Mouse (Mus musculus): Measurements from ENCODE around the gene Gltpd2. TPM values are rescaled to one million over a fixed set of nuclear protein-coding genes. Genes with fewer than 3 reads are reported as not detected.

Gltpd2 gene
- polyA plus RNA-seq, 1 experiment from 2014 or later: not detected

Other genes starting within 250 kb of the Gltpd2 start
- not detected in 2 replicates for gene Alox12e, start 196.6 kb upstream of the Gltpd2 start, polyA plus RNA-seq (2016; fragmentation: Nextera tagmentation; extraction: Ambion mirVana)
- 0.08 and 0.34 TPM in 2 replicates for gene Alox15, start 167.2 kb upstream of the Gltpd2 start, polyA plus RNA-seq (2016; fragmentation: Nextera tagmentation; extraction: Ambion mirVana)
- gene Pelp1, start 109.2 kb upstream of the Gltpd2 start, polyA plus RNA-seq (2016; fragmentation: Nextera tagmentation; extraction: Ambion mirVana): 40.3 and 46.2 TPM in 2 replicates
- 36.9 and 40.5 TPM in 2 replicates for gene Arrb2, start 86.6 kb upstream of the Gltpd2 start, polyA plus RNA-seq (2016; fragmentation: Nextera tagmentation; extraction: Ambion mirVana)
- gene Med11, start 67.3 kb upstream of the Gltpd2 start, polyA plus RNA-seq (2016; fragmentation: Nextera tagmentation; extraction: Ambion mirVana): 32.1 and 32.5 TPM in 2 replicates
- gene Zmynd15, start 59.8 kb upstream of the Gltpd2 start, polyA plus RNA-seq (2016; fragmentation: Nextera tagmentation; extraction: Ambion mirVana): 0.35 and 0.43 TPM in 2 replicates
- gene Cxcl16, start 59.2 kb upstream of the Gltpd2 start, polyA plus RNA-seq (2016; fragmentation: Nextera tagmentation; extraction: Ambion mirVana): 0.74 and 1.0 TPM in 2 replicates
- gene Tm4sf5, start 14.0 kb upstream of the Gltpd2 start, polyA plus RNA-seq (2016; fragmentation: Nextera tagmentation; extraction: Ambion mirVana): 0.35 and 0.49 TPM in 2 replicates
- gene Vmo1, start 4.6 kb upstream of the Gltpd2 start, polyA plus RNA-seq (2016; fragmentation: Nextera tagmentation; extraction: Ambion mirVana): not detected in 2 replicates
- 758 and 788 TPM in 2 replicates for gene Psmb6, start 6.2 kb downstream of the Gltpd2 start, polyA plus RNA-seq (2016; fragmentation: Nextera tagmentation; extraction: Ambion mirVana)
- gene Gm40193, start 13.7 kb downstream of the Gltpd2 start, polyA plus RNA-seq (2016; fragmentation: Nextera tagmentation; extraction: Ambion mirVana): not detected in 2 replicates
- 3.4 and 4.0 TPM in 2 replicates for gene Pld2, start 20.9 kb downstream of the Gltpd2 start, polyA plus RNA-seq (2016; fragmentation: Nextera tagmentation; extraction: Ambion mirVana)
- 15.3 and 17.4 TPM in 2 replicates for gene Mink1, start 43.7 kb downstream of the Gltpd2 start, polyA plus RNA-seq (2016; fragmentation: Nextera tagmentation; extraction: Ambion mirVana)
- gene 4930544D05Rik, start 96.7 kb downstream of the Gltpd2 start, polyA plus RNA-seq (2016; fragmentation: Nextera tagmentation; extraction: Ambion mirVana): not detected in 2 replicates
- gene Chrne, start 100.0 kb downstream of the Gltpd2 start, polyA plus RNA-seq (2016; fragmentation: Nextera tagmentation; extraction: Ambion mirVana): not detected in 2 replicates
- gene Gp1ba, start 119.9 kb downstream of the Gltpd2 start, polyA plus RNA-seq (2016; fragmentation: Nextera tagmentation; extraction: Ambion mirVana): 0.23 and 0.33 TPM in 2 replicates
- gene Rnf167, start 128.0 kb downstream of the Gltpd2 start, polyA plus RNA-seq (2016; fragmentation: Nextera tagmentation; extraction: Ambion mirVana): 85.1 and 96.1 TPM in 2 replicates
- 139 and 141 TPM in 2 replicates for gene Slc25a11, start 128.3 kb downstream of the Gltpd2 start, polyA plus RNA-seq (2016; fragmentation: Nextera tagmentation; extraction: Ambion mirVana)
- gene Pfn1, start 135.4 kb downstream of the Gltpd2 start, polyA plus RNA-seq (2016; fragmentation: Nextera tagmentation; extraction: Ambion mirVana): 1,070 and 1,131 TPM in 2 replicates
- 9.0 and 9.7 TPM in 2 replicates for gene Eno3, start 138.0 kb downstream of the Gltpd2 start, polyA plus RNA-seq (2016; fragmentation: Nextera tagmentation; extraction: Ambion mirVana)
- gene Spag7, start 150.2 kb downstream of the Gltpd2 start, polyA plus RNA-seq (2016; fragmentation: Nextera tagmentation; extraction: Ambion mirVana): 144 and 149 TPM in 2 replicates
- gene Camta2, start 168.9 kb downstream of the Gltpd2 start, polyA plus RNA-seq (2016; fragmentation: Nextera tagmentation; extraction: Ambion mirVana): 12.6 and 13.9 TPM in 2 replicates
- gene Inca1, start 181.0 kb downstream of the Gltpd2 start, polyA plus RNA-seq (2016; fragmentation: Nextera tagmentation; extraction: Ambion mirVana): 0.55 and 0.96 TPM in 2 replicates
- gene Kif1c, start 181.4 kb downstream of the Gltpd2 start, polyA plus RNA-seq (2016; fragmentation: Nextera tagmentation; extraction: Ambion mirVana): 1.7 and 3.2 TPM in 2 replicates
- gene Zfp3, start 245.0 kb downstream of the Gltpd2 start, polyA plus RNA-seq (2016; fragmentation: Nextera tagmentation; extraction: Ambion mirVana): 10.7 and 11.4 TPM in 2 replicates

Measured in forebrain, embryonic 12.5 days (tissue).